Comparison of ENCODE assay signal across 10 mouse cellular contexts in the genomic region with DNA sequence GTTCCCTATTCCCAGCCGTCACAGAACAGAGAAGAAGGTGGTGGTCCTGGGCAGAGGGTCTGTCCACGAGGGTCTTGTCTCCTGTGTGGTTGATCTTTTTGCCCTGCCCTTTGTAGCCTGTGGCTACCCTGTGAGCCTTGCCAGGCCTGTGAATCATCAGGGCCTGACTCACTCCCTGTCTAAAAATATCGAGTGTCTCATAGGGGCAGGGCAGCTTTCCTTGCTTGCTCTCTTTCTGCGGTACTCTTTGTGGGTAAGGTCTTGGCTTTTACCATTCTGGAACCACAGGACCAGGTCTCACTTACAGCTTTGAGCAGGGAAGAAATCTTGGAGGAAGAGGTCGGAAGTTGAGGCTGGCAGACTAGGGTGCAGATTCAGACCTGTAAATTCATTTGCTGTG.
DNase-seq lines count a peak whose midpoint lies in the region; ATAC-seq and TF ChIP-seq lines count a peak whose summit lies in the region.
"Had no signal": no experiment of that assay in that cellular context is flagged by ENCODE, and none has a peak within 500 bp of the region (broad histone marks: within the 10 kb centered on the region; RNA-seq: fewer than 3 reads in every experiment).

No protein-coding gene starts in this region.

- TF ChIP-seq CTCF in C2C12 (IDR thresholded peaks at IDR 0.05; ENCODE audit: control insufficient read depth, insufficient read depth, insufficient read length): no peak
- TF ChIP-seq CTCF in bone marrow macrophage, adult 2 months (IDR thresholded peaks at IDR 0.05; ENCODE audit: low read depth, low read length): no peak
- no peak for TF ChIP-seq CTCF in forebrain, postnatal 0 days (IDR thresholded peaks at IDR 0.05; ENCODE audit: low read depth)

- H3K27me3 ChIP-seq in heart, embryonic 10.5 days (ENCODE audit: insufficient read depth, poor library complexity, severe bottlenecking): no peaks in the 10 kb centered on the region
- no peaks in the 10 kb centered on the region for H3K27me3 ChIP-seq in C2C12 (ENCODE audit: control insufficient read depth, insufficient read depth, insufficient read length)
- H3K27me3 ChIP-seq in forebrain, postnatal 0 days (ENCODE audit: insufficient read depth, low read length): no peaks in the 10 kb centered on the region
- H3K27me3 ChIP-seq: embryonic facial prominence, embryonic 12.5 days; neural tube, embryonic 13.5 days had no signal

- H3K36me3 ChIP-seq in heart, embryonic 10.5 days: no peaks in the 10 kb centered on the region
- no peaks in the 10 kb centered on the region for H3K36me3 ChIP-seq in C2C12 (ENCODE audit: control insufficient read depth, insufficient read depth)
- H3K36me3 ChIP-seq in forebrain, postnatal 0 days (ENCODE audit: insufficient read depth): no peaks in the 10 kb centered on the region
- H3K36me3 ChIP-seq: embryonic facial prominence, embryonic 12.5 days; neural tube, embryonic 13.5 days had no signal

- no peaks in the 10 kb centered on the region for H3K9me3 ChIP-seq in heart, embryonic 10.5 days
- H3K9me3 ChIP-seq in forebrain, postnatal 0 days (ENCODE audit: low read length): no peaks in the 10 kb centered on the region
- H3K9me3 ChIP-seq: embryonic facial prominence, embryonic 12.5 days; neural tube, embryonic 13.5 days had no signal

- ATAC-seq in forebrain, postnatal 0 days: no peak

- no peaks in the 10 kb centered on the region for H3K79me2 ChIP-seq in C2C12 (ENCODE audit: control insufficient read depth, insufficient read depth)

- H3K4me3 ChIP-seq in heart, embryonic 10.5 days: no peak overlapping the region
- no peak overlapping the region for H3K4me3 ChIP-seq in C2C12 (ENCODE audit: insufficient read depth, poor library complexity, severe bottlenecking)
- no peak overlapping the region for H3K4me3 ChIP-seq in bone marrow macrophage, adult 2 months (ENCODE audit: insufficient read depth, low read length)
- no peak overlapping the region for H3K4me3 ChIP-seq in forebrain, postnatal 0 days (ENCODE audit: low read depth, low read length)
- H3K4me3 ChIP-seq: embryonic facial prominence, embryonic 12.5 days; neural tube, embryonic 13.5 days had no signal

- no peak overlapping the region for H3K27ac ChIP-seq in heart, embryonic 10.5 days
- peak overlapping the region; percentile 41 for H3K27ac ChIP-seq in bone marrow macrophage, adult 2 months (ENCODE audit: insufficient read depth, low read depth, low read length)
- H3K27ac ChIP-seq in forebrain, postnatal 0 days (ENCODE audit: low read depth, low read length): no peak overlapping the region
- H3K27ac ChIP-seq: embryonic facial prominence, embryonic 12.5 days; neural tube, embryonic 13.5 days had no signal

- TF ChIP-seq POLR2A in bone marrow macrophage, adult 2 months (IDR thresholded peaks at IDR 0.05; ENCODE audit: borderline replicate concordance, low read depth, low read length): no peak

- no peak overlapping the region for H3K4me2 ChIP-seq in forebrain, postnatal 0 days (ENCODE audit: low read depth)
- H3K4me2 ChIP-seq: embryonic facial prominence, embryonic 12.5 days; neural tube, embryonic 13.5 days had no signal

- H3K4me1 ChIP-seq in heart, embryonic 10.5 days: no peaks in the 10 kb centered on the region
- H3K4me1 ChIP-seq in bone marrow macrophage, adult 2 months (ENCODE audit: control insufficient read depth, insufficient read depth, low read length): peaks cover 25% of the 10 kb centered on the region
- H3K4me1 ChIP-seq in forebrain, postnatal 0 days (ENCODE audit: insufficient read depth): no peaks in the 10 kb centered on the region
- H3K4me1 ChIP-seq: embryonic facial prominence, embryonic 12.5 days; neural tube, embryonic 13.5 days had no signal

- 58% methylated on average over 5 of the region's 5 CpGs for WGBS in heart, embryonic 10.5 days
- WGBS in forebrain, postnatal 0 days: 80% methylated on average over 5 of the region's 5 CpGs

- H3ac ChIP-seq in C2C12 (ENCODE audit: control insufficient read depth, insufficient read length, low read depth): no peak overlapping the region

- H3K9ac ChIP-seq in forebrain, postnatal 0 days: no peak overlapping the region
- H3K9ac ChIP-seq: embryonic facial prominence, embryonic 12.5 days; neural tube, embryonic 13.5 days had no signal

- DNase-seq in heart, adult 11 months: peak; percentile 94
- DNase-seq in heart, embryonic 10.5 days (ENCODE audit: low spot score): no peak
- peak; percentile 16 to 65 for DNase-seq in heart, adult 9 months (ENCODE audit: low spot score in 2 of 2)
- DNase-seq in forebrain, postnatal 0 days: no peak
- DNase-seq in kidney, adult 9 months: no peak
- no peak for DNase-seq in kidney, adult 18-20 months

- H3K79me3 ChIP-seq in C2C12 (ENCODE audit: low read depth): no peaks in the 10 kb centered on the region

TF ChIP-seq in C2C12, 6 proteins besides CTCF, POLR2A, EP300 and RAD21:
- TF ChIP-seq USF1 (IDR thresholded peaks at IDR 0.05; ENCODE audit: low read depth) (no peak), FOSL1 (IDR thresholded peaks at IDR 0.05; ENCODE audit: insufficient read depth, low read length, poor library complexity, severe bottlenecking) (peak; percentile 86)

Comparison
In these comparisons a context has a peak if more than half of its experiments do, and no peak if none do; other contexts are left out.
1. DNase-seq: peak in heart, adult 11 months (single experiment) and heart, adult 9 months (2 of 2); none in heart, embryonic 10.5 days (single experiment), forebrain, postnatal 0 days (single experiment), kidney, adult 9 months (single experiment) and kidney, adult 18-20 months (single experiment).